Mouse (Mus musculus): ENCODE measurements at regions not wholly inside any gene's neighbourhood (a gene's known extent, or its start where the extent isn't known, plus 50 kb on each side); places are given as distances from the start of the nearest gene placed in this dataset.

- DNase-seq (ENCODE audit: inconsistent age in 2 of 2, low spot score in 1 of 2): no peak
These were observed 66.0 kb upstream of the Fat4 start for GRCm38 (mm10) chr3:38820787-38821186.

GRCm38 (mm10) chr3:38820315-38820714, 66.4 kb upstream of the Fat4 start:
- DNase-seq (ENCODE audit: inconsistent age in 2 of 2, low spot score in 1 of 2): no peak

- no peak for DNase-seq (ENCODE audit: inconsistent age in 2 of 2, low spot score in 1 of 2)
These were observed 69.1 kb upstream of the Fat4 start for GRCm38 (mm10) chr3:38817651-38818050.

GRCm38 (mm10) chr3:38812457-38812856, 74.3 kb upstream of the Fat4 start:
- DNase-seq (ENCODE audit: inconsistent age in 2 of 2, low spot score in 1 of 2): no peak

- DNase-seq (ENCODE audit: inconsistent age in 2 of 2, low spot score in 1 of 2): no peak
These were observed 75.1 kb upstream of the Fat4 start for GRCm38 (mm10) chr3:38811635-38812034.

GRCm38 (mm10) chr3:38806469-38807055, 80.2 kb upstream of the Fat4 start:
- DNase-seq (ENCODE audit: inconsistent age in 2 of 2, low spot score in 1 of 2): no peak

- no peak for DNase-seq (ENCODE audit: inconsistent age in 2 of 2, low spot score in 1 of 2)
These were observed 80.7 kb upstream of the Fat4 start for GRCm38 (mm10) chr3:38806036-38806435.

- peak in 1 of 2 experiments; percentile 44 for DNase-seq (ENCODE audit: inconsistent age in 2 of 2, low spot score in 1 of 2)
These were observed 91.0 kb upstream of the Fat4 start for GRCm38 (mm10) chr3:38795646-38796301.

GRCm38 (mm10) chr3:38793221-38793620, 93.5 kb upstream of the Fat4 start:
- no peak for DNase-seq (ENCODE audit: inconsistent age in 2 of 2, low spot score in 1 of 2)

- no peak for DNase-seq (ENCODE audit: inconsistent age in 2 of 2, low spot score in 1 of 2)
These were observed 98.0 kb upstream of the Fat4 start for GRCm38 (mm10) chr3:38788751-38789150.

- no peak for DNase-seq (ENCODE audit: inconsistent age in 2 of 2, low spot score in 1 of 2)
These were observed 103.0 kb upstream of the Fat4 start for GRCm38 (mm10) chr3:38783711-38784110.

- DNase-seq (ENCODE audit: inconsistent age in 2 of 2, low spot score in 1 of 2): no peak
These were observed 103.7 kb upstream of the Fat4 start for GRCm38 (mm10) chr3:38783051-38783450.

GRCm38 (mm10) chr3:38776743-38777366, 109.9 kb upstream of the Fat4 start:
- no peak for DNase-seq (ENCODE audit: inconsistent age in 2 of 2, low spot score in 1 of 2)

GRCm38 (mm10) chr3:38754632-38755123, 132.1 kb upstream of the Fat4 start:
- peak; percentile 20 to 28 for DNase-seq (ENCODE audit: inconsistent age in 2 of 2, low spot score in 1 of 2)

- peak in 1 of 2 experiments; percentile 4 for DNase-seq (ENCODE audit: inconsistent age in 2 of 2, low spot score in 1 of 2)
These were observed 133.1 kb upstream of the Fat4 start for GRCm38 (mm10) chr3:38753446-38754205.

GRCm38 (mm10) chr3:38742155-38742554, 144.6 kb upstream of the Fat4 start:
- DNase-seq (ENCODE audit: inconsistent age in 2 of 2, low spot score in 1 of 2): no peak

GRCm38 (mm10) chr3:38722606-38723005, 164.1 kb upstream of the Fat4 start:
- peak in 1 of 2 experiments; percentile 23 for DNase-seq (ENCODE audit: inconsistent age in 2 of 2, low spot score in 1 of 2)

GRCm38 (mm10) chr3:38712078-38712873, 174.5 kb upstream of the Fat4 start:
- DNase-seq (ENCODE audit: inconsistent age in 2 of 2, low spot score in 1 of 2): no peak

GRCm38 (mm10) chr3:38711229-38711628, 175.5 kb upstream of the Fat4 start:
- DNase-seq (ENCODE audit: inconsistent age in 2 of 2, low spot score in 1 of 2): no peak

- no peak for DNase-seq (ENCODE audit: inconsistent age in 2 of 2, low spot score in 1 of 2)
These were observed 178.8 kb upstream of the Fat4 start for GRCm38 (mm10) chr3:38707891-38708290.

- DNase-seq (ENCODE audit: inconsistent age in 2 of 2, low spot score in 1 of 2): no peak
These were observed 187.5 kb upstream of the Fat4 start for GRCm38 (mm10) chr3:38699206-38699605.
